Mouse (Mus musculus): ENCODE results near the gene H6pd.

The H6pd gene

DNA sequence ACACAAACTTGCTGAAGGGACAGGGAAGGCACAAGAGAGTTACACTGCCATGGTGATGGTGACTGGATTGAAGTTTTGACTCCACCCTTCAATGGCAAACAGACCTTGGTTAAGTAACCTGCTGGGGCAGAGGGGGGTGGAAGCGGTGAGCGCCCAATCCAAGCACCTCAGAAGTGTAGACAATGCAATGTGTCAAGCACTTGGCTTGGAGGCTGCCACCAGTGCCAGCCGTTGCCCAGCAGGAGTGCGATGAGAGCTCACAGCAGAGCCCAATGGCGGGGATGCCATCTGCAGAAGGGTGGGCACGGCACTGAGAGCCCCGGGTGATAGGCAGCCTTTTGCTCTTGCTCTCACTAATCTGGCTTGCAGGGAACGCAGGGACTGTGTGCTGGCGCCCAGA lies 56.6 kb downstream of the H6pd start:
- ATAC-seq (ENCODE audit: insufficient number of reproducible peaks, low FRiP score, low TSS enrichment) = no peak

DNA sequence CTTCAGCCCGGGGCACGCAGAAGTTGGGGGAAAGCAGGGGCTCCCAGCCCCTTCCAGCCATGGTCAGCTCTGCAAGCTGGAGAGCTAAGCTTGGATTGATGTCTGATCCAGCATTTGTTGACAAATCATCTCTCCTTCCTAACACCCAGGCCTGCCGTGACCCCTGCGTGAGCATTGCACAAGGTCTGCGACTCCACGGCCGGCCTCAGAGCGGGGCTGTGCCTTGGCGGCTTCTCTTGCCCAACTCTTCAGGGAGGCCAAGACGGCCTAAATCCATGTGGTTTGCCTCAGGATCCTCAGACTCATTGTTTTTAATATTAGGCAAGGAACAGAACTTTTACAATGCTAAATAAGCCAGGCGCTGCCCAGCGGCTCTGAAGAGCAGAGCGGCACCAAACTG lies 57.6 kb downstream of the H6pd start:
- ATAC-seq (ENCODE audit: insufficient number of reproducible peaks, low FRiP score, low TSS enrichment) = no peak

DNA sequence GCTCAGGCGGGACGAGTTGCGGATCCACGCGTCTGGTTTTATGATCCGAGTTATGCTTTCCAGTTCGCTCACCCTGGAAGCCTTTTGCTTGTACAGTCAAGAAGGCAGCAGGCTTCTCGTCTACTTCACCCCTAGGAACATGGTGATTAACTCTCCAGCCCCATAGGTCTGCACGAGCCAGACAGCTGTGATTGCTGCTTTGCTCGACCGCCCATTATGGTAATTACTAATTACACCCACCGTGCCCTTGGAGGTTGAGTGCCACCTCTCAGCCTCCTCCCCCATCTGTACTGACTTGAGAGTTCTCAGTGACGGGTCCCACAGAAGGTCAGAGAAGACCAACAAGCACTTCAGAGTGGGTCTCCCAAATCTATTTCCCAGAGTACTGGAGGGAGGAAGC lies 59.1 kb downstream of the H6pd start:
- ATAC-seq (ENCODE audit: insufficient number of reproducible peaks, low FRiP score, low TSS enrichment) = no peak

DNA sequence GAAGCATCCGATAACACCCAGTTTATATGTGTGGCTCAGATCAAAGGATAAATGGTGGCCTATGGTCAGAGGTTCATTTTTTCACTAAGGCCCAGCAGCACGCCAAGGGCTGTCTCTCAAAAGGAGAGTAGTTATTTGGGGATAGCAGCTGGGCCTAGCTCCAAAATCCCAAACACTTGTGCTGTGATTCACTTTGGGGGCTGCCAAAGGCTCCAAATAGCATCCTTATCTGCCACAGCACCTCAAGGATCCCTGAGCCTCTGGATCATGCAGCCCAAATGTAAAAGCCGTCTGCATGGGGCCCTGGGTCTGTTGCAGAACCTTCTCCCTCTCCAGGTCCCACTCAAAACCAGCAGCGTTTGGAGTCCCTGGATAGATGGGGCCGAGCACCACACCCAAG lies 60.7 kb downstream of the H6pd start:
- ATAC-seq (ENCODE audit: insufficient number of reproducible peaks, low FRiP score, low TSS enrichment) = no peak

DNA sequence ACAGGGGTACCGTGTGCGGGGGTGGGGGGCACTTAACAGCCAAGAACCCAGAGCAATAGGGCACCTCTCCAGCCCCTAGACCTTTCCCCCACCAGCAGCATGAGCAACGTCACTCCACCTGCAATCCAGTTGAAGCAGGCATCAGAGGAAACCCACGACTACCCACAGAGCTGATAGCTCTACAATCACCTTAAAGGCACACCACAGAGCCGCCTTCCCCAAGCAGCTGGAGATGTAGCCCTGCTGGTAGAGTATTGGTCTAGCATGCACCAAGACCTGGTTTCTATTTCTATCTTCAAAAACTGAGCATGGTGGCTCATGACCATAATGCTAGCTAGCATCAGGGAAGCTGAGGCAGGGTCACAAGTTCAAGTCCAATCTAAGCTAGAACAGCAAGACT lies 61.4 kb downstream of the H6pd start:
- ATAC-seq (ENCODE audit: insufficient number of reproducible peaks, low FRiP score, low TSS enrichment) = no peak

DNA sequence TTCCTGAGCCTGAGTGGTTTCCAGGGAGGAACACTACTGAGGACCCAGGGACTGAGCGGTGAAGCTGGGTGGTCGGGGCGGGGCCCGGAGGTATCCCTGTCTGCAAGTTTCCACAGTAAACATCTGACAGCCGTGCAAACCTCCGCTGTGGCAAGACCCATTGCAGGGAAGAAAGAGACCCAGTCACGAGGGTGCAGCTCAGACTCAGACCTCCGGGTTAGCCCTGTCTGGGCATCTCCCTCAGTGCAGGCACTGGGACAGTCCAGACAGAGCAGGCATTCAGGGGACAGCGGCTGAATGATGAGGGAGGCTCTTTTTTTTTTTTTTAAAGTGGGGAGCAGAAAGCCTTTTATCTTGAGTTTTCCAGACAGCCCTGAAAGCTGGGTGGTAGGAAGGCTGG lies 63.6 kb downstream of the H6pd start:
- ATAC-seq (ENCODE audit: insufficient number of reproducible peaks, low FRiP score, low TSS enrichment) = no peak

DNA sequence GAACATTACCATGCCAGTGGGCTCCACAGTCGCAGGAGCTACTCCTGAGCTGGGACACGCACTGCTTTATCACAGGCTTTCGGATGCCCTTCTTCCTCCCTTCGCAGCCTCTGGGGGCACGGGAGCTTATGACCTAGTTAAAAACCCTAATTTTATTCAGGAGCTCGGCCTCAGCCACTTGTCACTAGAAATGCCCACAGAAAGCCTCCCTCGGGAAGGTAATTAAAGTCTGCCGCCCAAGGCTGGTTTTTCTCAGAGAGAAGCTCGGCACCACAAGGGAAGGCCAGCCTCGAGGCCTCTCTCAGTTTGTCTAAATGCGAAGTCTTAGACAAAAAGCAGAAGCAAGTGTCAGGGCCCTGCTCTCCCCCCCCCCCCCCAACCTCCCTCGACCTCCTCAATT lies 64.6 kb downstream of the H6pd start:
- ATAC-seq (ENCODE audit: insufficient number of reproducible peaks, low FRiP score, low TSS enrichment) = no peak

DNA sequence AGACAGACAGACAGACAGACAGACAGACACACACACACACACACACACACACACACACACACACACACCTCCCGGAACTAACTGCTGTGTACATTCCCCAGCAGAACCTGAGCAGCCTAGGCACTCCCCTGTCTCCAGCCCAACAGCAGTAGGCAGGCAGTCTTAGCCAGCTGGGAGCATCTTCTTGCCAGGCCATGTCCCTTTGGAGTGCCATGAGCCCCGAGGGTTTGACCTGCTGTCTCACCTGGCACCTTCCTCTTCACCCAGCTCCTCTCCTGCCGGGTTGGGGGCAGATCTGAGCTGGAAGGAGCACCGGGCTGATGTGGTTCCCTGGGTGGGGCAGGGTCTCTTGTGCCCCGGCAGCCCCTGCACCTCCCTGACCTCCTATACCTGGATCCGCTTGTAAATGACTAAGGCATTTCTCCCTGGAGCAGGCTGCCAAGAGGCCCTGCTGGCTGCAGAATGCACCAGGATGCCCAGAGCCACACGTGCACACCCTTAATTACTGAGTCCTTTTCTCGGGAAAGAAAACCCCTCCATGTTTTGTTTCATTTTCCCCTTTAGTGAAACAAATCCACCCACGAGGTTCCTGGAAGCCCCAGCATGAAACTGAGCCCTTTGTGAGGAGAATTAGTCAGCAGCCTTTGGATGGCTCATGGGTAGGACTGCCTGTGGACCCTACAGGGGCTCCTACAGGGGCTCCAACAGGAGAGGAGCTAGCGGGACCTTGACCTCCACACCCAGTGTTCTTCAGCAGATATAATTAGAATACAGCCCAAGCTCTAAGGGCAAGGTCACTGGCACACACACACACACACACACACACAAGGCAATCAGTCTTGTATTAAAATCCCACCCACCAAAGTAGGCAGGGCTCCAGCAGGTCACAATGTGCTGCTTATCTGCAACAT lies 65.7 kb downstream of the H6pd start:
- ATAC-seq (ENCODE audit: insufficient number of reproducible peaks, low FRiP score, low TSS enrichment) = 0 out of 2 replicates have a peak, but pooled peaks have one; percentile 54

DNA sequence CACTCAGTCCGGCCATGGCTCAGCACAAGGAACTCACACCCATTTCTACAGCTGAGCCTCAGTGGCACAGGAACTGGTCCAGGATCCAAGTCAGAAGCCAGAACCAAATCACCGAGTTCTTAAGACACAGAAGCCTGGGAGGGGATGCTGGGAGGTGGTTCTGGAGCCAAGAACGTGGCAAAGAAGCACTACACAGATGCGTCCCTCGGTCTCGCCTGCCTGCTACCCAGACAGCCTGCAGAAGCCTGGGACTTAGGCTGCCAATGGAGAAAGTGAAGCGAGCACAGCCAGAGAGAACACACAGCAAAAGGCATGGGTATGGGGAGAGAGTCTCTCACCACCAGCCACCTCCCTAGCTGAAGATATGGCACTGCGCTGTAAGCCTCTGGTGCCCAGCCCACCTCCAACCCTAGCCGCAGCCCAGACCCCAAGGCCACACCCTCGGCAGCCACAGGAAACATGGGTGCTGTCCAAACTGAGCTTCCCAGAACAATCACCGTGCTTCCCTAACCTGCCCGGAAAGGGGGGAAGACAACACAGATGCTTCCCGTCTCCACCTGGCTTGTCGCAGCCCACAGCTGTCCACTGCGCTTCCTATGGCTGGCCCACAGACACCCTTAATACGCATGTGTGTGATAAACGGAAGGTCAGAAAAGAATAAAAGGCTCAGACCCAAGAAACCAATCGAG lies 67.6 kb downstream of the H6pd start:
- ATAC-seq (ENCODE audit: insufficient number of reproducible peaks, low FRiP score, low TSS enrichment) = no peak

DNA sequence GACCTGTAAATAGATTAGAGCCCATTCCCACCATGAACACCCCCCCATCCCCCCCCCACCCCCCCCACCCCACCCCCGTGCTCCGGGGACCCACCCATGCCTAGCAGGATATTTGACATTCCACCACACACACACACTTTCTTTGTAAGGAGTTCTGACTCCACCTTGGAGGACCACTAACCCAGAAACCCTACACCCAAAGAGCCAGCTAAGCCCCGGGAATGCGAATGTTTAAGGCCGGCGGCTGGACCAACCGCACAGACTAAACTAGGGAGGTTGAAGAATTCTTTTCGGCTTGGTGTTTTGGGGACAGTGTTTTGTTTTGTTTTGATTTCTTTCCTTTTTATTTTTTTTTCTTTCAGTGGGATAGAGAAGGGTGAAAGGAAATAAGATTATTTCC lies 70.1 kb downstream of the H6pd start:
- no peak for ATAC-seq (ENCODE audit: insufficient number of reproducible peaks, low FRiP score, low TSS enrichment)

DNA sequence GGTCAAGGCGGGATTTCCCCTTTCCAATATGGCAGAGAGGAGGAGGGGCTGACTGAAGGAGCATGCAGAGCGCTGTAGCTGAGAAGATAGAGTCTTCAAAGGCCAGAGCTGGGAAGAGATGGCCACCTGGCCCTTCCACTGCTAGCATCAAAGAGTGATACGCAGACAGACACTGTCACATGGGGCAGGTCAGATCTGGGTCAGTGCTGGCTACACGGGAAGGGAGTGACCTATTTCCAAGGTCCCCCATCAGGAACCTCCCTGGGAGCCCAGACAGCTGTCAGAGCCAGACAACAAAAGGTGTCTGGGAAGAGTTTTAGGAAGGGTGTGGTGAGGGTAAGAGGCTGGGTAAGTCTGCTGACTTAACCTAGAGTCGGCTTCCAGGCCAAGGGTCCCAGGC lies 71.9 kb downstream of the H6pd start:
- no peak for ATAC-seq (ENCODE audit: insufficient number of reproducible peaks, low FRiP score, low TSS enrichment)

DNA sequence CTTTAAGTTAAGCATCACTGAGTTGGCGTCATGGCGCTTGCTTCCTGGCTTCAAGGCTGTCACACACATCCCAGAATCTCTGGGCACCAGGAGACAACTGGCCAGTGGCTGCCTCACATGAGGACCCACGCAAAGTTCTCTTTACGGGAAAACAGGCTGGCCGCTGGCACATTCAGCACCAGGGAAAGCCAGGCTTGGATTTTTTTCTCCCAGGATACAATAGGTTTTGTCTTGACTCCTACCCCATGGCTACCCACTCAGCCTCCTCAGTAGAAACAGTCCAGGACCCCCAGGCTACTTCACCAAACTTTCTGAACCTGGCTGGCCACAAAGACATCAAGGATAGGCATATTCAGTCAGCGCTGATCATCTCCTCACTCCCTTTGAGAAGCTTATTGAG lies 73.4 kb downstream of the H6pd start:
- ATAC-seq (ENCODE audit: insufficient number of reproducible peaks, low FRiP score, low TSS enrichment) = no peak

DNA sequence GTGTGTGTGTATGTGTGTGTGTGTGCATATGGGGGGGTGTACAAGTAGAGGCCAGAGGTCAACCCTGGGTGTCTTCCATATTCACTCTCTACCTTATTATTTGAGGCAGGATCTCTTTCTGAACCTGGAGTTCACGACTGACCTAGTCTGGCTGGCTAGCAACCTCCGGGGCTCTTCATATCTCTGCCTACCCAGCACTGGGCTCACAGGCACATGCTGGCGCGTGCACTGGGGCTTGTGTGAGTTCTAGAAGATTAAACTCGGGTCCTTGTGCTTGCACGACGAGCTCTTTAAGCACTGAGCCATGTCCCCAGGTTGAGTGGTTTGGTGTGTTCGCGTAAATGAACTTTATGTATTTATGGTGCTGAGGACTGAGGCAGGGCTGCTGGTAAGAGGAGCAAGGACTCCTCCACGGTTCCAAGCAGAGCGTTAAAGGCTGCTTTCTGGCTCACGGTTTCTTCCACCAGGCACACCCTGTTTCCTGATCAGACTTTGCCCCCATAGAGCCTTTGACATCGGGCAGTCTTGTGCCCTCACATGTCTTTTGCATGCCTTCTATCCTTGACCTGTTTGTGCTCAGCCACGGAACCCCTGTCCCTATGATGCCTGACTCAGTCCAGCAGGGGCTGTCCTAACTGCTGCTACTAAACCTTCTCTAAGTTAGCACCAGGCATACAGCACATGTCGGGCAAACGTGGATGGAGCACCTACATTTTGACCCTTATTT lies 75.1 kb downstream of the H6pd start:
- no peak for ATAC-seq (ENCODE audit: insufficient number of reproducible peaks, low FRiP score, low TSS enrichment)

DNA sequence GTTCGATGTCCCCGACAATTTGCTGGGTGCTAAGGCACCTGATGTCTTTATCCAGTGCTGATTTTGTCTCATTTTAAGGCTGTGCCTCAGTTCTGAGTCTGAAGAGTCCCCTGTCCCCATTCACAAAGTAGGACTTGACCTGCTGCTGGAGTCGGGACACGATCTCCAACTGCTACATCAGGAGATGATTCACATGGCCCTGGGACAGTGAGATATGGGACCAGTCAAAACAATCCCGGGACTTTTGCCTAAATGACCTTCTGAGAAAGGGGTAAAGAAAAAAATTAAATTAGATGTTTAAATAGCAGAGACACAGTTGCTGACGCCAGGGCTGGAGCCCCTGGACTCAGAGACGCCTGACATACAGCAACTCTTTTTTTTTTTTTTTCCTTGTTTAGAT lies 75.8 kb downstream of the H6pd start:
- no peak for ATAC-seq (ENCODE audit: insufficient number of reproducible peaks, low FRiP score, low TSS enrichment)

DNA sequence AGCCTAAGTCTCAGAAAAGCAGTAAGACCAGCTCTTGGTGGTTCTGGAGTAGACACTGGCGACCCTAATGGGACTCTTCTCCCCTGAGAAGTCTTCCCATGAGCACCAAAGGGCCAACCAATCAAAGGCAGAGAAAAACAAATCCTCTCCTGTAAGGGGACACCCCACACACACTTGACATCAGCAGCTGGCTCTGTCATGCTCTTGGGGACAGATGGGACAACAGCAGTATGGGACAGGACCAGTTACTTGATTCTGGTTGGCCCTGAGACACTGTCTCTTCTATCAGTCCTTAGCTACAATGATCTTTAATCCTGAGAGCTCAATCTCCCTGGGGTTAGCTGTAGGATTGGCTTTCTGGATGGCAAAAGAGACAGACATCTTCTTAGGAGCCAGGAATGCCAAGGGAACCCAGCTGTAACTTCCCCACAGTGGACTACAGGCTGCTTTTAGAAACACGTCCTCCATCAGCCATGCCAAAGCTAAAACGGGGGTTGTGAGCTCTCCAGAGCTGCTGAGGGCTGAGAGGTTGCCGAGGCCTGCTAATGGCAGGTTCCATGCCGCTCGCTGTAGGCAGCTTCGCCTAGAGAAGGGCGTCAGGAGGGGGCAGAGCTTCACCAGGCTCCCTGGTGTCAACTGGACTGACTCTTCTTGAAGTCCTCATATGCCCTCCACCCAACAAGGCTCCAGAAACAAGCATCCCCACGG lies 76.6 kb downstream of the H6pd start:
- no peak for ATAC-seq (ENCODE audit: insufficient number of reproducible peaks, low FRiP score, low TSS enrichment)

DNA sequence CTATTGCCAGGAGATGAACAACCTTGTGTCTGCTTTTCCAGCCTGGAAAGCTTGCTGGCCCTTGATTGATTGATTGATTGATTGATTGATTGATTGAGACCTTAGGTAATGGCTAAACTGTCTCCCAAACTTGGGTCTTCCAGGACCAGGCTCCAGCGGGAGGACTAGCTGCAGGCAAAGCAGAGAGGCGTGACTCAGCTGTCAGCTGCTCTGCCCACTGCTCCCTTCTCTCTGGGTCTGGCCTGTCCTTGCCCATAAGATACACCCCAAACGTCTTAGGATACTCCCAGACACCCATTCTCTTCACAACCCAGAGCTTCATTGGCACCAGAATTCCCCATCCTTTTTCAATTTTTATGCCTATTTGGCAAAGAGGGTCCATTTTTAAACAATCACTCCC lies 78.1 kb downstream of the H6pd start:
- ATAC-seq (ENCODE audit: insufficient number of reproducible peaks, low FRiP score, low TSS enrichment) = no peak

All from cerebellum, adult (tissue).